Mouse (Mus musculus) urinary bladder, postnatal 36 days (tissue): ENCODE results near the gene Atxn7l1.

Experiments used
- DNase-seq, 2 experiments: peaks; one replicate each; pipeline ENCODE4 v3.0.0; 2022; ENCODE audit warnings: low spot score in 2 of 2, mixed read lengths in 1 of 2

The Atxn7l1 gene

GRCm38 (mm10) chr12:33225117-33225541 lies 77.6 kb downstream of the Atxn7l1 start:
- no peak for DNase-seq

- no peak for DNase-seq
Measured at GRCm38 (mm10) chr12:33225978-33226377, 78.5 kb downstream of the Atxn7l1 start.

GRCm38 (mm10) chr12:33226596-33226995 lies 79.1 kb downstream of the Atxn7l1 start:
- DNase-seq, result no peak

GRCm38 (mm10) chr12:33235314-33235713 lies 87.8 kb downstream of the Atxn7l1 start:
- DNase-seq, result no peak

- peak; percentile 24 to 31 for DNase-seq
Measured at GRCm38 (mm10) chr12:33235771-33236323, 88.4 kb downstream of the Atxn7l1 start.

- DNase-seq, result no peak
Measured at GRCm38 (mm10) chr12:33236344-33237049, 89.0 kb downstream of the Atxn7l1 start.

GRCm38 (mm10) chr12:33237108-33237507 lies 89.6 kb downstream of the Atxn7l1 start:
- no peak for DNase-seq

- DNase-seq, result no peak
Measured at GRCm38 (mm10) chr12:33242679-33243078, 95.2 kb downstream of the Atxn7l1 start.

- DNase-seq, result no peak
Measured at GRCm38 (mm10) chr12:33244132-33244875, 96.8 kb downstream of the Atxn7l1 start.

GRCm38 (mm10) chr12:33245455-33245854 lies 98.0 kb downstream of the Atxn7l1 start:
- no peak for DNase-seq

GRCm38 (mm10) chr12:33246878-33247277 lies 99.4 kb downstream of the Atxn7l1 start:
- DNase-seq, result no peak

- DNase-seq, result no peak
Measured at GRCm38 (mm10) chr12:33250197-33250596, 102.7 kb downstream of the Atxn7l1 start.

GRCm38 (mm10) chr12:33251399-33251798 lies 103.9 kb downstream of the Atxn7l1 start:
- no peak for DNase-seq

- DNase-seq, result no peak
Measured at GRCm38 (mm10) chr12:33252621-33253020, 105.1 kb downstream of the Atxn7l1 start.

- DNase-seq, result no peak
Measured at GRCm38 (mm10) chr12:33253206-33253605, 105.7 kb downstream of the Atxn7l1 start.

GRCm38 (mm10) chr12:33255256-33255655 lies 107.8 kb downstream of the Atxn7l1 start:
- DNase-seq, result no peak

GRCm38 (mm10) chr12:33256426-33256825 lies 108.9 kb downstream of the Atxn7l1 start:
- DNase-seq, result no peak

GRCm38 (mm10) chr12:33258995-33259529 lies 111.6 kb downstream of the Atxn7l1 start:
- no peak for DNase-seq

GRCm38 (mm10) chr12:33260575-33260974 lies 113.1 kb downstream of the Atxn7l1 start:
- no peak for DNase-seq

GRCm38 (mm10) chr12:33265877-33266276 lies 118.4 kb downstream of the Atxn7l1 start:
- DNase-seq, result no peak

GRCm38 (mm10) chr12:33267965-33268364 lies 120.5 kb downstream of the Atxn7l1 start:
- no peak for DNase-seq

GRCm38 (mm10) chr12:33269743-33270142 lies 122.2 kb downstream of the Atxn7l1 start:
- no peak for DNase-seq
